Mouse (Mus musculus): Measurements from ENCODE around the gene Mum1.

Mum1 gene

DNA sequence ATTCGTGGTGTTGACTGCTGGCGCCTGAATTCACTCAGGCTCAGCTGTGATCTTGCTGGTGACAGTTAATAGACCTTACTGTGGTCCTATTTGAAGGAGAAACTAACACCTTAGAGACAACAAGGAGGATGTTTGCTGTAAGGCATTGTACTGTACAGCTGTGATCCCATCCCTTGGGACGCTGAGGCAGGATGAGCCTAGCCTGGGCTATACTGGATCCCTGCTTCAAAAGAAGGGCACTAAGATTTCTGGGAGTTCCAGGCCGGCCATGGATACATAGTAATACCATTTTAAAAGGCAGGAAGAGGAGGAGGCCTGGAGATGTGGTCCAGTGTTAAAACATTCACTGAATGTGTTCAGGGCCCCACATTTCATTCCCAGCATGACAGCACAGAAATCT is 24.3 kb downstream of the Mum1 start:
- no peak for DNase-seq (ENCODE audit: low spot score in 2 of 2)

DNA sequence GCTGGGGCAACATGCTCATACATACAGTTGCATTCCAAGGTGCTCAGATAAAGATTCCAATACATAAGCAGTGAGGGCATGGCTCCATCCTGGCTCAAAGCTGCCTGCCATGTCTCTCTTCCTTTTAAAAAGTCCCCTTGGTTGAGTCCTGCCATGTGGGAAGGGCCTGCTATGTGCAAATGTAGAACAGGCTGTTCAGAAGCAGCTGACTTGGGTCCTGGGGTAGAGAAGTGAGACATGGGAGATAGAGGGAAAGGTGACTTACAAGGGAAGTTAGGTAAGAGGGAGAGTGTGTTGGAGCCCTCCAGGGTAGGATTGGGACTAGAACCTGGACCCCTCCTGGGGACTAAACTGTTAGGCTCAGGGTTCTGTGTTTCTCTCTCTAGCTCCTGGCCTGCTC is 25.8 kb downstream of the Mum1 start:
- no peak for DNase-seq (ENCODE audit: low spot score in 2 of 2)

- no peak for DNase-seq (ENCODE audit: low spot score in 2 of 2)
Observed at GRCm38 (mm10) chr10:80252493-80253274, 26.4 kb downstream of the Mum1 start.

GRCm38 (mm10) chr10:80253551-80253950 is 27.3 kb downstream of the Mum1 start:
- DNase-seq (ENCODE audit: low spot score in 2 of 2) = no peak

- no peak for DNase-seq (ENCODE audit: low spot score in 2 of 2)
Observed at GRCm38 (mm10) chr10:80254331-80255297, 28.4 kb downstream of the Mum1 start.

GRCm38 (mm10) chr10:80255881-80256535 is 29.8 kb downstream of the Mum1 start:
- no peak for DNase-seq (ENCODE audit: low spot score in 2 of 2)

DNA sequence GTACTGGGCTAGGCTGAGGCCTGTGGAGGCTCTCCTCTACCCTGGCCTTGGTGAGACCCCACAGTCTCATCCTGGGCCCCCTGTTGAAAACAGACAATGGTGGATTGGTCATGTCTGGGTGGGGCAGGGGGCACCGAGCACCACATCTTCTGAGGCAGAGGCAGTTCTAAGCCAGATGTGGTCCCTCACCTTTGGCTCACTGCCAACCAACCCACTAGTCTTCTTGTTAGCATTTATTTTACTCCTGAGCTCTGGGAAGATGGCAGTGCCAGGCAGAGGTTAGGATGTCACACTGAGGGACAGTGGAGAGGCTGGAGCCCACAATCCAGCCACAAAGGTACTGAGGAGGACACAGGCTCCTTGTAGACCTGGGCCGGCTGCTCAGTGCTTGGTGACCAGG is 31.7 kb downstream of the Mum1 start:
- no peak for DNase-seq (ENCODE audit: low spot score in 2 of 2)

GRCm38 (mm10) chr10:80258752-80259462 is 32.7 kb downstream of the Mum1 start:
- DNase-seq (ENCODE audit: low spot score in 2 of 2) = no peak

- DNase-seq (ENCODE audit: low spot score in 2 of 2) = no peak
Observed at GRCm38 (mm10) chr10:80259463-80259805, 33.2 kb downstream of the Mum1 start.

GRCm38 (mm10) chr10:80259861-80260641 is 33.8 kb downstream of the Mum1 start:
- peak; percentile 57 to 72 for DNase-seq (ENCODE audit: low spot score in 2 of 2)

DNA sequence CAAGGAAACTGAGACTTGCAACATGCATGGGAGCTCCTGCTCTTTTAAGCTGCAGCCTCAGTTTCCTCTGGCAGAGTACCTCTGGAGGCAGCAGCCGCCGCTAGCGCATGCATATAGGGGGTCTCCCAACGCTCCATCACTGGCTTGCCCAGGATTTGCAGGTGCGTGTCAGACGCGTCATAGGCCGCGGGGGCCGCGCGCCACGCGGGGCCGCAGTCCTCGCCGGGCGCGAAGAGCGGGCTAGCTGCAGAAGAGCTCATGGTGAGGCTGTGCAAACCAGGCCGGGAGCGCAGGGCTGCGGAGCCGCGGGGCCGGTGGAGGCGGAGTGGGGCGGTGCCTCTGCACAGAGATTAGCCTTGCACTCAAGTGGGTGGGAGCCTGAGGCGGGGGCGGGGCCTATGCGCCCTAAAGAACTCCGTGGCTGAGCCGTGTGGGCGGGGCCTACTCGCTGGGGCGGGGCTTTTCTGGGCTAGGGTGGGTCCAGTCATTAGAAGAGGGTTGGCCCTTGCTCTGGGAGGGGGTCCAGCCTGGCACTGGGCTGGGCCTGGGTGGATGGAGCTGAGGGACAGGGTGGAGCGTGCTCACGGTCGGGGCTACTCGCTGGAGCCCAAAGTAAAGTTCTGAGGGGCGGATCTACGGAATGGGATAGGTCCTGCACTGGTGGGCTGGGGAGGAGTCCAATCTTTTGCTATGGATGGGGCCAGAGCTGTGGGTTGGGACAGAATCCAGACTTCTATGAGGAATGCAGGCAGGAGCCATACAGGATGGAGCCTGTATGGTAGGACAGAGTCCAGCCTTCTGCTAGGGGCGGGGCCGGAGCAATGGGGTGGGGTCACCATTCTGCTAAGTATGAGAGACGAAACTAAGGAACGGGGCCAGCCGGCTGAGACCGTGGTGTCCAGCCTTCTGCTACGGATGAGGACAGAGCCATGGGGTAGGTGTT is 34.7 kb downstream of the Mum1 start, which contains the start of the genes Gamt and Dazap1:
Gene Gamt (minus strand): TSS at position 371 of the 943 bp plus-strand sequence.
Gene Dazap1 (plus strand): TSS at position 845 of the 943 bp plus-strand sequence.
- peak; percentile 86 to 89 for DNase-seq (ENCODE audit: low spot score in 2 of 2)

- DNase-seq (ENCODE audit: low spot score in 2 of 2) = peak; percentile 86 to 87
Observed at GRCm38 (mm10) chr10:80261585-80261968, 35.3 kb downstream of the Mum1 start.

DNA sequence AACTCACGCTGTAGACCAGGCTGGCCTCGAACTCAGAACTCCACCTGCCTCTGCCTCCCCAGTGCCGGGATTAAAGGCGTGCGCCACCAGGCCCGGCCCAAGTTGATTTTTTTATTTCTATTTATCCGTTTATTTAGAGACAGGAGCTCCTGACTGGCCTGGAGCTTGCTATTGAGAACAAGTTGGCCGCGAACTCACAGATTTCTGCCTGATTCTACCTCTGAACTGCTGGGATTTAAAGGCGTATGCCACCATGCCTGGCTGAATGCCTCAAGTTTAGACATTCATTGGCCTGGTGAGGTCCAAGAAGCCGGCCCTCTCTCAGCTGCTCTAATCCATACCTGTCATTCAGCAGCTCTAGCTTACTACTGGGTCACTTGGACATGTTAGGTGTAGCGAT is 35.9 kb downstream of the Mum1 start:
- DNase-seq (ENCODE audit: low spot score in 2 of 2) = no peak

- no peak for DNase-seq (ENCODE audit: low spot score in 2 of 2)
Observed at GRCm38 (mm10) chr10:80262776-80263365, 36.6 kb downstream of the Mum1 start.

DNA sequence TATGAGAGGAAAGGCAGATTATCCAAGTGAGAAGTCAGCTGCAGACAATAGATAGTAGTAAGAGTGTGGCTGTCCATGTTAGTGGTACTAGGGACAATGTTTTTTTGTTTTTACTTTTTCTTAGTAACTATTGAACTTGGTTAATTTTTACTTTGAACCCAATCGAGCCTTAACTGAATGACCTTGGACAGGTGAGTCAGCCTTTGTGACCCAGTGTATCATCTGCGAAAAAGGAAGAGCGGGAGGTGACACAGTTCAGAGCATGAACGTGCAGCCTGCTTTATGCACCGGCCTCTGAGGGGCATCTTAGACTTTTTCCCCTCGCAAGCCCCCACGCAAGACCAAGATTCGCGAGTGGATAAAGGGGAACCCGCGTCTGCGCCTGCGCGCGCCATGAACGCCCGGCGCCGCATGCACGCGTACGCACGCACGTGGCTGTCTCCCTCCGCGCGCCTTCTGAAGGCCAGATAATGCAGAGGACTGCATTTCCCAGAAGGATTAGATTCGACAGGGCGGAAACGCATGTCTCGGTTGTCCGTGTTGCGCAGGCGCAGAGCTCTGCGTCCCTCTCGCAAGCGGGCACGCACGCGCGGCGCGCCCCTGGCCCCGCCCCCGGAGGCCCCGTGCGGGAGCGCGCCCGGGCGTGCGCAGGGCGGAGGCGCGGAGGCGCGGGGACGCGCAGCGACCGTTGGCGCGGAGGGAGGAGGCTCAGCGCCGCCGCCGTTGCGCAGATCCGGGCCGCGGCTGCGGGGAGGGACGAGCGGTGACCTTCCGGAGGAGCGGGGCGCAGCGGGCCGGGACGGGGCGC is 38.3 kb downstream of the Mum1 start:
- DNase-seq (ENCODE audit: low spot score in 2 of 2) = peak; percentile 99

DNA sequence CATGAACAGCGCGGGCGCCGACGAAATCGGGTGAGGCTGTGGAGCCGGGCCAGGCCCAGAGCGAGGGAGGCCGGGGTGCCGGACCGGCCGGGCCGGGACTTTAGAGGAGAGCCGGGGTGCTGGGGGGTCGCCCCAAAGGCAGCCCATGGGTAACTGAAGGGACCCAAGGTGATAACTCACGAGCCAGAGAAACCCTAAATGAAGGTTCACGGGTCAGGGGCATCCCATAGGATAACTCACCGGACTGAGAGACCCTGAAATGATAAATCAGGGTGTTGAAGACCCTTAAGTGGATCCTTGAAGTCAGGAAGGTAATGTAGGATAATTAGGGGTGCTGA is 38.9 kb downstream of the Mum1 start:
- DNase-seq (ENCODE audit: low spot score in 2 of 2) = no peak

DNA sequence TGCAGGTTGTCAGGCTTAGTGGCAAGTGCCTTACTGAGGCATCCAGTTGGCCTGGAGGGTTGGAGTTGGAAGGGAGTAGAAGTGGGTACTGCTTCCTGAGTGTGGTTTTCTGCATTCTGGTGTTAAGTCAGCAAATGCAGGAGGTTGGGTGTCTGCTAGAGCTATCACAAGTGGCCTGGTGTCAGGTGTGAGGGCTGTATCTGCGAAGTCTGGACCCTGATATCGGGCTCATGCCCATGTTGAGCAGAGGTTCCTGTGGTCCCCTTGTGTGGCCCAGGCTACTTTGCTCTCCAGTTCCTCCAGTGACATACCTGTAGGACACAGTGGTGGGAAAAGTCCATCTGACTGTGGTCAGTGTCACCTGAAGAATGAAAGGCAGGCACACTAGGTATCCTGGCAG is 43.9 kb downstream of the Mum1 start:
- no peak for DNase-seq (ENCODE audit: low spot score in 2 of 2)

DNA sequence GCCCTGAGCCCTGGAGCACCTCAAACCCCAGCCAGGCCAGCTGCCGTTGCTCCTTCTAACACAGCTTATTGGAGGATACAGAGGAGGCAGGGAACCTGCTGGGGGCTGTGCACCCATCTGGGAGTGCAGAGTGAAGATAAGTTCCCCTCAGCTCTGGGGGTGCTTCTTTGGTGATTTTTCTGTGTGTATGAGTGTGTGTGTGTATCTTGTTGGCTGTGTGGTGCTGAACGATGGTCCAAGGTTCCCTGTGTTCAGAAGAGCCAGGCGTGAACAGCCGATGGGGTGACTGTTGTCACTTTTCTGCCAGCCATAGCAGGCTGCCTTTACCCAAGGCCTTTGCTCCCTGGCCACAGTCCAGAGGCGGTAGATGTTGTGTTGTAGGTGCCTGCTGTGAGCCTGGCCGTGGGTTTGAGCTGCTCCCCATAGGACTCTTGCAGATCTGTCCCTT is 44.5 kb downstream of the Mum1 start:
- DNase-seq (ENCODE audit: low spot score in 2 of 2) = no peak

Measured in right cerebral cortex, postnatal 36 days (tissue).